Mouse (Mus musculus) limb, embryonic 11.5 days (tissue): ENCODE results near the gene Bola1. TPM values are rescaled to one million over a fixed set of nuclear protein-coding genes. Genes with fewer than 3 reads are reported as not detected.

ENCODE experiments used
- ATAC-seq: fragments of 200-750 bp; cut with Nextera tagmentation; 2 replicates; pipeline ENCODE4 v1.8.0; 2017; ENCODE audit warnings: low read depth; ENCODE audit not compliant: insufficient number of reproducible peaks, low FRiP score, low TSS enrichment
- DNase-seq: peaks from one replicate; pipeline ENCODE4 v3.0.0-alpha.2; 2015; ENCODE audit warnings: low spot score
- H3K27ac ChIP-seq: fragments of 300-500 bp; sonication (generic); replicated peaks from 2 replicates; pipeline ENCODE4 v1.5.1; 2014; ENCODE audit warnings: low read depth, mild to moderate bottlenecking, low read length
- H3K27me3 ChIP-seq: fragments of 300-500 bp; sonication (generic); 2 replicates; pipeline ENCODE4 v1.6.1; 2014; ENCODE audit warnings: mild to moderate bottlenecking, low read length, mixed read lengths; ENCODE audit not compliant: control insufficient read depth, insufficient read depth
- H3K36me3 ChIP-seq: fragments of 300-500 bp; sonication (generic); 2 replicates; pipeline ENCODE4 v1.6.1; 2014; ENCODE audit warnings: mild to moderate bottlenecking, low read length, moderate library complexity, mixed read lengths; ENCODE audit not compliant: control insufficient read depth, insufficient read depth
- H3K4me1 ChIP-seq: fragments of 300-500 bp; sonication (generic); 2 replicates; pipeline ENCODE4 v1.6.1; 2014; ENCODE audit warnings: low read length, mixed read lengths; ENCODE audit not compliant: control insufficient read depth, insufficient read depth
- H3K4me2 ChIP-seq: fragments of 300-500 bp; sonication (generic); 2 replicates; pipeline ENCODE4 v1.6.1; 2014; ENCODE audit warnings: low read depth, mild to moderate bottlenecking, moderate library complexity; ENCODE audit not compliant: severe bottlenecking
- H3K4me3 ChIP-seq: fragments of 300-500 bp; sonication (generic); 2 replicates; pipeline ENCODE4 v1.5.1; 2014; ENCODE audit warnings: low read depth, low read length
- H3K9ac ChIP-seq: fragments of 300-500 bp; sonication (generic); 2 replicates; pipeline ENCODE4 v1.6.1; 2014; ENCODE audit warnings: mild to moderate bottlenecking, low read length
- H3K9me3 ChIP-seq: fragments of 300-500 bp; sonication (generic); 2 replicates; pipeline ENCODE4 v1.6.1; 2016; ENCODE audit warnings: low read length; ENCODE audit not compliant: control insufficient read depth
- WGBS: fragments of 180-500 bp; shearing (Covaris S2); extraction: QIAGEN DNeasy Blood & Tissue Kit; methylation state at CpG from one replicate; pipeline ENCODE4 v1.1.7; 2014; 5-methylcytosine and 5-hydroxymethylcytosine counted together
- polyA plus RNA-seq: library from polyadenylated mRNA; unstranded; fragments of >200 nt; fragmentation: Nextera tagmentation; extraction: Ambion mirVana; gene quantifications from 2 replicates; pipeline ENCODE4 v1.2.1, GENCODE M21; 2014

The Bola1 gene
- polyA plus RNA-seq, 1 experiment from 2014 or later: 68.9 TPM

DNA sequence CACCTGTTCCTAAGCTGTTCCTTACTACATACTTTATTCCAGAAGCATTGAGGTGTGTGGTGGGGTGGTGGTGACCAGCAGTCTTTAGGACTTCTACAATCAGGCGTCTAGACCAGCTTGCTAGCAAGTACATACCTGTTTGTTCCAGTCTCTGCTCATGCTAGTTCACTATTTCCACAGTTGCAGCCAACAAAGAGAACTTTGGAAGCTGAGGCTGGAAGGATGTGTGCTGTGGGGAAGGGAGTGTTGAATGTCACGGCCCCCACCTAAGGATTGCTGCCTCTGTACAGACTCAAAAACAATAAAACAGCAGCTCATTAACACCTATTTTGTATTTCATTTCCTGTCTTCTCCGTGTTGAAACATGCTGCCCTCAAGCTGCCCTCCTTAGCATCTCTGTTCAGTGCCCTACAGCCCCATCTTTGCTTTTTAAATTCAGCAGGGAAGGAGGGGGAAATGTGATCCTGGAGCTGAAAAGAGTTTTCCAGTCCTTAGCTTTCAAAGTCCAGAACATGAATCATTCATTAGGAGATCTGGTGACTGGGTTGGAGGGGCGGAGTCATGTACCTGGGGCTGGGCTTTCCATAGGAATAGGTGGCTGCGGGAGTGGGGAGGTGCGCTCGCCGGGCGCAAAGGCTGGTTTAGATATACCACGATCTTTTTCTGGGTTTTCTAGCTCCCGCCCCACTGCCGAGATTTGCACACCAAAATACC is 58.5 kb downstream of the Bola1 start:
- peak overlapping the region; percentile 73 for H3K4me2 ChIP-seq
- H3K9me3 ChIP-seq: no peaks in the 10 kb centered on the region
- H3K4me1 ChIP-seq: peaks cover 12% of the 10 kb centered on the region; the same call in 1 of the 2 replicates
- 0 out of 2 replicates have a peak, but pooled peaks cover 2% of the 10 kb centered on the region for H3K36me3 ChIP-seq
- peak overlapping the region; percentile 72 for H3K27ac ChIP-seq
- no peaks in the 10 kb centered on the region for H3K27me3 ChIP-seq
- DNase-seq (peak; percentile 76), ATAC-seq (peak; percentile 77)
- H3K4me3 ChIP-seq: peak overlapping the region; percentile 42
- 1% methylated on average over 12 of the region's 12 CpGs for WGBS
- peak overlapping the region; percentile 2; the same call in 1 of the 2 replicates for H3K9ac ChIP-seq

DNA sequence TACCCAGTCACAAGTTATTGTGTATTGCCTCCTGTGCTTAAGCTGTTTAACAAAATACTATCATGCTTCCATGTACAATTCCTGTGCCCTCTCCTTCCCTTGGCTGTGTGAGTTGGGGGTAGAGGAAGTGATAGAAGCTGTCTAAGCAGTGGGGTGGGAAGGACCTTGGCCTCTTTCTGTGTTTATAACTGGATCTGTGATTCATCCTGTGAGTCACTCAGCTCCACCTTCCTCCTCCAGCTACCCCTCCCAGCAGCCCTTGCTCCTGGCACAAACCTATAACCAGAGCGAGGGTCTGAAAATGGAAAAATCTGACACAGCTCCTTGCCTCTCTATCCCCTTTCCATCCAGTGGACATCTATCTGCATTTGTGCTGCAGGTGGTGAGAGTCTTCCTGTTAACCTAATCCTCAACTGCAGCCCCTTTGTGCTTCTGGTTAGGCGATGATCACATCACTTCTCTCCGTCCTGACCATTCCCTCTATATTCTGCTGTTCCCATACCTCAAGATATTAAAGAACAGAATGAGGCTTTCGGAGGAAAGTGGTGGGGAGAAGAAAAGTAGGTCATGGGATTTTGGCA is 59.2 kb downstream of the Bola1 start:
- no peaks in the 10 kb centered on the region for H3K9me3 ChIP-seq
- ATAC-seq: no peak
- 0 out of 2 replicates have a peak, but pooled peaks cover 5% of the 10 kb centered on the region for H3K36me3 ChIP-seq
- peak overlapping the region; percentile 72 for H3K27ac ChIP-seq
- H3K4me3 ChIP-seq: no peak overlapping the region
- H3K4me2 ChIP-seq: peak overlapping the region; percentile 26
- H3K9ac ChIP-seq: peak overlapping the region; percentile 19; the same call in 1 of the 2 replicates
- WGBS: 52% methylated on average over 4 of the region's 4 CpGs
- no peaks in the 10 kb centered on the region for H3K27me3 ChIP-seq
- peak; percentile 30 for DNase-seq
- H3K4me1 ChIP-seq: peaks cover 12% of the 10 kb centered on the region; the same call in 1 of the 2 replicates

DNA sequence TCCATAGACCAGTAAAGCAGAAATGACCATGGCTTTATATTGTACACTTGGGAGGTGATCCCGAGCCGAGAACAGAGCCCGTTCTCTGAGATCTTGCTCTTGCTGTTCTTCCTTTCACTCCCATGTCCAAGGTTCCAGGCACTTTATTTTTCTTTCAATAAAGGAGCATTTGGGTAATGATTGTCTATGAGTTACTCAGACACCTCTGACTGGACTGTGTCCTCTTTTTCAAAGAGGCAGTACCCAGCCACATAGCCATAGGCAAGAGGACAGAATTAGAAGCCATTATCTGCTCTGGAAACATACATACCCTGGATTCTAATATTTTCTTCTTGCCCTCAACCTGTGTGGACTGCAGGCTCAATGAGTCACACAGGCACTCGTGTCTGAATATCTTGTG is 59.7 kb downstream of the Bola1 start:
- DNase-seq (no peak), ATAC-seq (no peak)
- Histone ChIP-seq H3K4me2 (no peak overlapping the region), H3K4me1 (peaks cover 12% of the 10 kb centered on the region; the same call in 1 of the 2 replicates), H3K27me3 (no peaks in the 10 kb centered on the region), H3K36me3 (peaks cover 5% of the 10 kb centered on the region; the same call in 1 of the 2 replicates), H3K27ac (peak overlapping the region; percentile 72; the same call in 1 of the 2 replicates), H3K9me3 (no peaks in the 10 kb centered on the region), H3K9ac (no peak overlapping the region), H3K4me3 (no peak overlapping the region)
- WGBS: 83% methylated on average over 4 of the region's 4 CpGs

DNA sequence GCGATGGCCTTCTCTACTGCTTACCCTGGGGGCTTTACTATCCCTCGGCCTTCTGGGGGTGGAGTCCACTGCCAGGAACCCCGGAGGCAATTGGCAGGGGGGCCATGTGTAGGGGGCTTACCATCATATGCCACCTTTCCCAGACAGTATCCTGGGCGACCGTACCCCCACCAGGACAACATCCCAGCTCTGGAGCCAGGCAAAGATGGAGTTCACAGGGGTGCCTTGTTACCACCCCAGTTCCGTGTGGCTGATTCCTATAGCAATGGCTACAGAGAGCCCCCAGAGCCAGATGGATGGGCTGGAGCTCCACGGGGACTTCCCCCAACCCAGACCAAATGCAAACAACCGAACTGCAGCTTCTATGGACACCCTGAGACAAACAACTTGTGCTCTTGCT is 64.0 kb downstream of the Bola1 start:
- Histone ChIP-seq H3K9ac (no peak overlapping the region), H3K4me3 (no peak overlapping the region), H3K4me2 (no peak overlapping the region), H3K27me3 (no peaks in the 10 kb centered on the region), H3K9me3 (no peaks in the 10 kb centered on the region), H3K4me1 (peaks cover 6% of the 10 kb centered on the region; the same call in 1 of the 2 replicates), H3K36me3 (peaks cover 14% of the 10 kb centered on the region; the same call in 1 of the 2 replicates), H3K27ac (no peak overlapping the region)
- no peak for DNase-seq
- ATAC-seq: no peak
- WGBS: 81% methylated on average over 8 of the region's 8 CpGs

DNA sequence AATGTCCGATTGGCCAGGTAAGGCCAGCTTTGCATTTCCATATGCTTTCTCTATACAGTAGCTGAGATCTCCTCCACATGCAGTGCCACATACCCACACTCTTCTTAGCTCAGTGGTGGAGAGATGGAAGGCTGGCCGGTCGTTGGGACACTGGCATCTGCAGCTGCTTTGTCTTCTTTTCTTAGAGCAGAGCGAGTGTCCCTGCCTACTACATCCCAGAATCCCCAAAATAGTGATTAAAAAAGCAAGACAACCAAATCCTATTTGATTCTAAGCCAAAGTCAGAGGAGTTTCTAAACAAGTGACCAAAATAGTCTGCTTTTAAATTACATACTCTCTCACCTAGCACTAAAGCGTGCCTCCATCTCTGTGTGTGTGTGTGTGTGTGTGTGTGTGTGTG is 66.9 kb downstream of the Bola1 start:
- Histone ChIP-seq H3K9ac (no peak overlapping the region), H3K4me1 (no peaks in the 10 kb centered on the region), H3K4me3 (no peak overlapping the region), H3K9me3 (no peaks in the 10 kb centered on the region), H3K36me3 (peaks cover 14% of the 10 kb centered on the region; the same call in 1 of the 2 replicates), H3K27me3 (no peaks in the 10 kb centered on the region), H3K27ac (no peak overlapping the region), H3K4me2 (no peak overlapping the region)
- WGBS: 96% methylated on average over 5 of the region's 5 CpGs
- ATAC-seq (no peak), DNase-seq (no peak)

DNA sequence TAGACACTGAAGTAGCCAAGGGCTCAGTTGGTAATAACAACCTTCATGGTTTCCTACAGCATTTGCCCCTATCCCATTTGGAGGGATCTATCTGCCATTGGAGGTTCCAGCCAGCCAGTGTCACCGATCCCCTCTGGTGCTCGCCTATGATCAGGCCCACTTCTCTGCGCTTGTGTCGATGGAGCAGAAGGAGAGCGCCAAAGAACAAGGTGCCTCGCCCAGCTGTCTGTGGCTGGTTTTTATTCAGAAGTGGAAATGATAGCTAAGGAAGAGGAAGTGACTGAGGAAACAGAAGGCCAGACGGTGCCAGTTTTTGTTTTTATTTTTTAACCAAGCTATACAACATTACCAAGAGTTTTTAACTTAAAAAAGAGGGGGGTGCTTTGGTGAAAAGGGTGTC is 67.7 kb downstream of the Bola1 start:
- Histone ChIP-seq H3K4me2 (no peak overlapping the region), H3K27me3 (no peaks in the 10 kb centered on the region), H3K36me3 (peaks cover 14% of the 10 kb centered on the region; the same call in 1 of the 2 replicates), H3K27ac (no peak overlapping the region), H3K4me1 (no peaks in the 10 kb centered on the region), H3K9me3 (no peaks in the 10 kb centered on the region), H3K4me3 (no peak overlapping the region), H3K9ac (no peak overlapping the region)
- DNase-seq (no peak), ATAC-seq (no peak)
- WGBS: 91% methylated on average over 7 of the region's 7 CpGs

DNA sequence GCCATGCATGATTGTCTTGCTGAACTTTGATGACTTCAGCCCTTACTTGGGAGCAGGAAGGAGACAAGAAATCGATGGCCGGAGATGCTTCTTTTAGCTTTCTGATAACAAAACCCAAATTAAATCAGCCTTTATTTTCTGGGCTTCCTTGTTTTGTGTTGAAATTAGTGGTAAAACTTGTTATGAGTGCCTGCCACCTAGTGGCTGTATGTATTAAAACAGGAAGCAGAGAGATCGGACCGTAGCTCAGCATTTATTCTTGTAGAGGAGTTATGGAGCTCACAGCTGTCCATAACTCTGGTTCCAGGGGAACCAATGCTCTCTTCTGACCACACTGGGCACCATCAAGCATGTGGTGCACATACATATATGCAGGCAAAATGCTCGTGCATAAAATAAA is 71.6 kb downstream of the Bola1 start:
- peaks cover 3% of the 10 kb centered on the region; the same call in 1 of the 2 replicates for H3K36me3 ChIP-seq
- WGBS: 29% methylated on average over 5 of the region's 5 CpGs
- DNase-seq: peak; percentile 42

More for the DNA sequence above, 71.6 kb downstream of the Bola1 start:
- no peak overlapping the region for H3K4me2 ChIP-seq
- no peak overlapping the region for H3K4me3 ChIP-seq
- no peaks in the 10 kb centered on the region for H3K4me1 ChIP-seq
- H3K27me3 ChIP-seq: no peaks in the 10 kb centered on the region
- H3K27ac ChIP-seq: no peak overlapping the region
- no peaks in the 10 kb centered on the region for H3K9me3 ChIP-seq
- H3K9ac ChIP-seq: no peak overlapping the region
- no peak for ATAC-seq
